Mouse (Mus musculus) gastrocnemius, adult 18-20 months (tissue): ENCODE measurements around the gene P3h1. TPM values are rescaled to one million over a fixed set of nuclear protein-coding genes. Genes with fewer than 3 reads are reported as not detected.
"Not testable (repeated sequence)": the region's sequence is repeated elsewhere in the genome, so short reads cannot be mapped to it uniquely, and the experiment has no call there.

Experiments
- DNase-seq: peaks from one replicate; pipeline ENCODE4 v3.0.0; 2021; ENCODE audit warnings: low spot score
- total RNA-seq, 2 experiments: library from RNA; stranded (reverse); gene quantifications; 2 replicates each; pipeline ENCODE4 v1.2.3; 2021

The P3h1 gene
- total RNA-seq, 2 experiments from 2014 or later, result 9.1 to 9.4 TPM

- no peak for DNase-seq
Measured at GRCm38 (mm10) chr4:119266606-119267005, 33.9 kb downstream of the P3h1 start.

- DNase-seq, result peak; percentile 59
Measured at GRCm38 (mm10) chr4:119274627-119275026, 41.9 kb downstream of the P3h1 start.

- no peak for DNase-seq
Measured at GRCm38 (mm10) chr4:119275226-119275625, 42.5 kb downstream of the P3h1 start.

GRCm38 (mm10) chr4:119275726-119276125 lies 43.0 kb downstream of the P3h1 start:
- no peak for DNase-seq

- DNase-seq, result not testable (repeated sequence)
Measured at GRCm38 (mm10) chr4:119278784-119279183, 46.1 kb downstream of the P3h1 start.

- no peak for DNase-seq
Measured at GRCm38 (mm10) chr4:119284861-119285260, 52.1 kb downstream of the P3h1 start.

GRCm38 (mm10) chr4:119285336-119285735 lies 52.6 kb downstream of the P3h1 start:
- DNase-seq, result no peak

GRCm38 (mm10) chr4:119291921-119292320 lies 59.2 kb downstream of the P3h1 start:
- no peak for DNase-seq

- peak; percentile 43 for DNase-seq
Measured at GRCm38 (mm10) chr4:119292771-119293573, 60.3 kb downstream of the P3h1 start.

- peak; percentile 7 for DNase-seq
Measured at GRCm38 (mm10) chr4:119293574-119294258, 61.0 kb downstream of the P3h1 start.

- DNase-seq, result peak; percentile 100
Measured at GRCm38 (mm10) chr4:119294415-119295133, 61.9 kb downstream of the P3h1 start, which contains the start of gene Ybx1. Gene Ybx1 (minus strand): TSS chr4:119294604.

GRCm38 (mm10) chr4:119295134-119295453 lies 62.4 kb downstream of the P3h1 start:
- no peak for DNase-seq

- DNase-seq, result no peak
Measured at GRCm38 (mm10) chr4:119297361-119297760, 64.6 kb downstream of the P3h1 start.

Other genes starting within 250 kb of the P3h1 start
- gene Slc2a1, start 124.2 kb upstream of the P3h1 start, total RNA-seq, result 1 to 10 TPM; 6.2 to 7.5 TPM
- gene Zfp691, start 58.7 kb upstream of the P3h1 start, total RNA-seq, result 10 to 100 TPM; 18.5 TPM
- not detected for gene Ermap, start 42.9 kb upstream of the P3h1 start, total RNA-seq
- 10 to 100 TPM in 1 of 2 experiments, 1 to 10 TPM in 1; 9.3 to 12.2 TPM for gene Svbp, start 37.6 kb upstream of the P3h1 start, total RNA-seq
- gene Tmem269, start 14.7 kb upstream of the P3h1 start, total RNA-seq, result not detected
- gene AU022252, start 203 bp upstream of the P3h1 start, total RNA-seq, result 10 to 100 TPM; 24.6 to 28.2 TPM
- 1 to 10 TPM; 1.3 to 1.9 TPM for gene Cldn19, start 22.5 kb downstream of the P3h1 start, total RNA-seq
- gene Ybx1, start 61.7 kb downstream of the P3h1 start, total RNA-seq, result 100 to 1,000 TPM; 659 to 760 TPM
- gene Ppih, start 87.6 kb downstream of the P3h1 start, total RNA-seq, result 1 to 10 TPM; 7.9 to 8.8 TPM
- not detected for gene Ccdc30, start 182.6 kb downstream of the P3h1 start, total RNA-seq
- gene Ppcs, start 189.5 kb downstream of the P3h1 start, total RNA-seq, result 1 to 10 TPM; 4.8 to 5.6 TPM
- not detected for gene Zmynd12, start 189.9 kb downstream of the P3h1 start, total RNA-seq